Mouse (Mus musculus) megakaryocyte, embryonic 14.5 days (primary cell): ENCODE data around the gene Kcna2. TPM values are rescaled to one million over a fixed set of nuclear protein-coding genes. Genes with fewer than 3 reads are reported as not detected.

Experiments
- H3K27me3 ChIP-seq: replicated peaks from 2 replicates; pipeline ENCODE3; 2012; ENCODE audit warnings: inconsistent platforms
- H3K36me3 ChIP-seq: replicated peaks from 2 replicates; pipeline ENCODE3; 2012; ENCODE audit warnings: low read length, inconsistent platforms, mixed read lengths
- H3K4me1 ChIP-seq: 2 replicates; pipeline ENCODE4 v1.6.1; 2012; ENCODE audit warnings: inconsistent platforms
- H3K4me3 ChIP-seq: replicated peaks from 2 replicates; pipeline ENCODE3; 2012; ENCODE audit warnings: moderate library complexity, mild to moderate bottlenecking, inconsistent platforms
- H3K9me3 ChIP-seq: 2 replicates; pipeline ENCODE4 v1.6.1; 2012; ENCODE audit warnings: inconsistent platforms
- FLI1 ChIP-seq: IDR thresholded peaks from 2 replicates; pipeline ENCODE4 v1.6.1; 2012; ENCODE audit warnings: low read length, inconsistent platforms, mixed read lengths
- GATA1 ChIP-seq: IDR thresholded peaks from 3 replicates; pipeline ENCODE4 v1.6.1; 2012; ENCODE audit warnings: mixed read lengths, low read length, inconsistent platforms, borderline replicate concordance
- polyA plus RNA-seq: library from polyadenylated mRNA; stranded (reverse); fragments of >175 nt; gene quantifications from 2 replicates; pipeline ENCODE4 v1.2.3, GENCODE M21; 2012; ENCODE audit warnings: low replicate concordance; ENCODE audit not compliant: insufficient read depth

Kcna2 gene
- not detected in 2 replicates for polyA plus RNA-seq

DNA sequence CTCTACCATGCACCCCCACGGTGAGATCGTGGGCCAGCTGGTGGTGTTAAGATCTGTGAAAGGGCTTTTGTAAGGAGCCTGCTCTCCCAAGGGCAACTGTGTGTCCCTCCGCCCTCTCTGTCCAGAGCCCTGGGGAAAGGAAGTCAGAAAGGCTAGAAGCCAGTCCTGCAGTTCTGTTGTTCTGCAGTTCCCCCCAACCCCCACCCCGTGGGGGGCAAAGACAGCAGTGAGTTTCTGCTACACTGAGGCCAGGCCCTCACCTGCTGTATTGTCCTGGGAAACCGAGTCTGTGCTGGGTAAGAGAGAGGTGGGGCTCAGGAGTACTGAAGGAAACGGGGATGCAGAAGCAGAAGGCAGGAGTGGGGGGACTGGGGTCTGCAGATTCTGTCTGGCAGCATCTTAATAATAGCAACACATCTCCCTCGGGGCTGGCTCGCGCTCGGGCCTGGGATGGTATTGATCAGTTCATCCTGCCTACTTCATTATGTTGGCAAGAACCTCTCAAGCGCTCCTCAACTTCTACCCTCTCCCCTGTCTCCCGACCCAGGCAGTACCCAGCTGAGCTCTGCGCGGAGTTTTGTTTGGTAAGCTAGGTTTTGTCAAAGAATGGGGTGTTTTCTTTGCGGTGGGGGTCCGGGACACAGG, at the start of gene Kcna2:
Gene Kcna2, plus strand, starts transcription at position 336 of the 645 bp plus-strand sequence.
- no peak for TF ChIP-seq FLI1
- TF ChIP-seq GATA1, result no peak
- Histone ChIP-seq H3K27me3 (peaks cover 95% of the 10 kb centered on the region), H3K4me3 (no peak within 1 kb of the TSS), H3K9me3 (no peaks in the 10 kb centered on the region), H3K4me1 (peaks cover 4% of the 10 kb centered on the region; the same call in 1 of the 2 replicates), H3K36me3 (no peaks in the 10 kb centered on the region)

DNA sequence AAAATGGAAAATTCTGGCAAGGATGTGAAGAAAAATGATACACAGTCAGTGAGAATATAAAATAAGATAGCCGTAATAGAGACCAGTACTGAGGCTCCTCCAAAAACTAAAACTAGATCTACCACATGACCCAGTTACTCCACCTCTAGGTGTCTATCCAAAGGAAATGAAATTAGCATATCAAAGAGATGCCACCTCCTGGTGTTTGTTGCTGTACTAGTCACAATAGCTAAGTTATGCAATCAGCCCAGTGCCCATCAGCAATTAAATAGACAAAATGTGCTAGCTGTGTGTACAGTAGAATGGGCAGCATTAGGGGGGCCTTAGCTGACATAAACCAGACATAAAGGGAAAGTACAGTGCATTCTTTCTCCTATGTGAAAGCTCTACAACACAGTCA, 39.5 kb upstream of the Kcna2 start:
- Histone ChIP-seq H3K27me3 (no peaks in the 10 kb centered on the region), H3K9me3 (no peaks in the 10 kb centered on the region), H3K4me1 (0 out of 2 replicates have a peak, but pooled peaks cover under 1% of the 10 kb centered on the region), H3K36me3 (no peaks in the 10 kb centered on the region), H3K4me3 (no peak overlapping the region)
- TF ChIP-seq GATA1 (no peak), FLI1 (no peak)

DNA sequence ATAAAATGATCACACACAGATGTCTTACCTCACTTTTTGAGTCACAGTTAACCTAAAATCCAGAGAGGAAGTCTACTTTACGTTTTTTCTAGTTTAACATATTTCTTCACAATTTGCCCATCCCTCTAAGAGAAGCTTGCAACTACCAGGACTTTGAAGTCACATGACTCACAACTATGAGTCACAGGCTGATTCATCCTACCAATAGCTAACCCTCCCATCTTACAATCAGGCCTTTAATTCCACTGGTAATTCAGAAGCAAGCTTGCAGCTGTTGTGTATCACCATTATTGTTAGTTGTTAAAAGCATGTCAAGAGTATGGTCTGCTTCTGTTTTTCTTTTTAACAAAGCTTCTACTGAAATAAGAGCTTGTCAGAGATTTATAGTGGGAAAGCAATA, 38.2 kb upstream of the Kcna2 start:
- Histone ChIP-seq H3K4me1 (0 out of 2 replicates have a peak, but pooled peaks cover 2% of the 10 kb centered on the region), H3K4me3 (no peak overlapping the region), H3K27me3 (peaks cover 2% of the 10 kb centered on the region), H3K36me3 (no peaks in the 10 kb centered on the region), H3K9me3 (no peaks in the 10 kb centered on the region)
- TF ChIP-seq FLI1 (no peak), GATA1 (no peak)

DNA sequence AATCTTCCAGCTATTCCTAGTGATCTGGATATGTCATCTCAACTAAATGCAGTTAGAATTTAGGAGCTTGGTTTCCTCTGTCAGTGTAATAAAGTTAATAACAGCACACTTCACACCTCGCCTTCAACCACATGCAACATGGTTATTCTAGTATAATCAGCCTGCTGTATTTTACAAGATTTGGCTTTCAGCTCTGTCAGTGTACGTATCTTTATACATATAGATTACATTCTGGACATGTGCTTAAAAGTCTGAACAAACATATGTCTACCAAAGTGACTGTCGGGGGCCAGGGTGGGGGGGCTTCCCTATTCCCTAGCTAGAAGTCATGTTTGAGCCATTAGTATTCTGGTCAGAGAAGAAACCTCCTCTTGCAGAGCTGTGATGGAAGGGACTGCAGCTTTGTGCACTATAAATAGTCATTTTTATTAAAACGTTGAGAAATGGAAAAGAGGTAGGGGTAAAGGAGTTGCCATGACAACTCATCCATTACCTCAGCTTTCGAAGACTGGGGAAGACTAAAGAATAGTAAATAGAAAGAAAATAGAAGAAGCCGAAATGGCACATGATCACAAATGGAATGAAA, 35.3 kb upstream of the Kcna2 start:
- Histone ChIP-seq H3K4me1 (0 out of 2 replicates have a peak, but pooled peaks cover 3% of the 10 kb centered on the region), H3K27me3 (peaks cover 2% of the 10 kb centered on the region), H3K4me3 (no peak overlapping the region), H3K36me3 (no peaks in the 10 kb centered on the region), H3K9me3 (no peaks in the 10 kb centered on the region)
- no peak for TF ChIP-seq FLI1
- TF ChIP-seq GATA1, result no peak

DNA sequence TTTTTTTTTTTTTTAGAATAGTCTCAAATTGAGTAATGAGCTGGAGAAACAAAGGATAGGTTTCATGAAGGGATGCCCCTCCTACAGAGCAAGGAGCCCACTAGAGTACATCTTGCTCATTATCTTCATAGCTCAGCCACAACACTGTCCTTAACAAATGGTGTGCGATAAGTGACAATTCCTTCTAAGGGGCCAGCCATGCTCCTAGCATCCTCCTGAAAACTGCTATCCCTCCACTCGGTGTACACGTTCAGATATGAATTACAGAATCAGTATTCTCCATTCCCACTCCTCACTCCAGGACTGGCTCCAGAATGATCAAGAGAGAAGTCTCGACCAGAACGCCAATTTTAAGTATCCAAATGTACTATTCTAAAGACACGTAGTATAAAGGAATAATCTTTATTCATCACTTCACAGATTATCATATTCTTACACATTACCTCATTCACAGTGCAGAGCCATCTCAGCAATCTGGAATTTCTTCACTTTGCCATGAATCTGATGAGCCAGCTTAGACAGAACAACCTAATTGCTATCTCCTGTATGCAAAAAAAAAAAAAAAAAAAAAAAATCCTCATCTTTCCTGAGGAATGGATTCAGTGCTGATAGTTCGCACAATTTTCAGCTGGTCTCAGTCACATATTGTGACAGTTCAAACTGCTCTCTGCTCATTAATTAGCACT, 34.6 kb upstream of the Kcna2 start:
- Histone ChIP-seq H3K9me3 (no peaks in the 10 kb centered on the region), H3K4me1 (0 out of 2 replicates have a peak, but pooled peaks cover 3% of the 10 kb centered on the region), H3K36me3 (no peaks in the 10 kb centered on the region), H3K4me3 (no peak overlapping the region), H3K27me3 (peaks cover 2% of the 10 kb centered on the region)
- TF ChIP-seq GATA1 (no peak), FLI1 (no peak)

DNA sequence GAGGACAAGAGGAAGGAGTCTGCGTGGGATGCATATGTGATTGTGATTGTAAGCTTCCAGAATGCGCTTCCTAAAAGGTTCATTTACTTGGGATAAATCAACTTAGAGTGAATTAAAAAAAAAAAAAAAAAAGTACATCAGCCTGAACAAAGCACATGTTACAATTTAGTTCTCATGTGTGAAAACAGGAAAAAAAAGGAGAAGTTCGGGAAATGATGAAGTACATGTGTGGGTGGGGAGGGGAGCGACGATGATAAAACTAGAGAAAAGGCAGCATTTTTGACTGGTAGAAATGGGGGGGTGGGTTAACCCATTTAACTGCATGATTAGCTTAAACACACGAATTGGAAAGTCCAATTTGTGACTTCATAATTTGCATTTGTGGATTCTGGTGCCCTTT, 33.7 kb upstream of the Kcna2 start:
- Histone ChIP-seq H3K4me3 (no peak overlapping the region), H3K9me3 (no peaks in the 10 kb centered on the region), H3K27me3 (peaks cover 6% of the 10 kb centered on the region), H3K36me3 (no peaks in the 10 kb centered on the region), H3K4me1 (0 out of 2 replicates have a peak, but pooled peaks cover 3% of the 10 kb centered on the region)
- no peak for TF ChIP-seq GATA1
- no peak for TF ChIP-seq FLI1

DNA sequence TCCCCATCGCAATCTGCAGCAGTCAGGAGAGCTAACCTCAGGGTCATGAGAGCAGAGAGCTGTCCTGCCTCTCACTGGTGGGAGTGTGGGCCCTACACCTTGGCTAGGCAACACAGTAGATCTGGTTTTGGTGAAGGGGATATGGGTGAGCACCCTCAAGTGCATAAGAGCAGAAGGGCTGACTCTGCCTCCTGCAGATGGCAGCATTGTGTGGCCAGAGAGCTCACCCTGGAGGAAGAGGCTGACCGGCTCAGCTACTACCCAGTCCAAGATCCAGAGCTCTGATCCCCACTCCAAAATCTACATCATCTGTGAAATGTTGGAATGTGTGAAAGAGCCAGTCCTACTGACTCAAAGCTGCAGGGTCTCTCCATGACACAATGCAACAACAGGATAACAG, 27.1 kb upstream of the Kcna2 start:
- Histone ChIP-seq H3K9me3 (no peaks in the 10 kb centered on the region), H3K27me3 (peaks cover 15% of the 10 kb centered on the region), H3K36me3 (no peaks in the 10 kb centered on the region), H3K4me1 (peaks cover 26% of the 10 kb centered on the region), H3K4me3 (peak overlapping the region; percentile 15)
- no peak for TF ChIP-seq FLI1
- TF ChIP-seq GATA1, result no peak

DNA sequence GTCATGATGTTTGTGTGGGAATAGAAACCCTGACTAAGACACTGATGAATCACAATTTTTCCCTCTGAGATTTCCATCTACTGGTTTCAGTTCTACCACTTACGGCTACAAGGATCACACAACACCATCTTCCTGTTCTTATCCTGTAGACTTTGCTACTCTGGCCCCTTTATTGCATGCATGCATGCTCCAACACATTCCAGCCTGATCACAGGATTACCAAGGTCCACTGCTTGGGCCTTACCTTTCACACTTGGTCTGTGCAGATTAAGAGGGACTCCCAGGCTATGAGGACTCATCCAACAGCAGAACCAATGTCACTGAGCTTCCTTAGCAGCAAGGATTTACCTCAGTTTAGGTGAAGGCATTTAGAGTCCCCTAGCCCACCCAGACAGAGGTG, 25.2 kb upstream of the Kcna2 start:
- H3K36me3 ChIP-seq, result no peaks in the 10 kb centered on the region
- H3K9me3 ChIP-seq, result no peaks in the 10 kb centered on the region
- no peak for TF ChIP-seq FLI1
- no peak for TF ChIP-seq GATA1
- peaks cover 15% of the 10 kb centered on the region for H3K27me3 ChIP-seq
- H3K4me3 ChIP-seq, result no peak overlapping the region
- peaks cover 29% of the 10 kb centered on the region for H3K4me1 ChIP-seq

DNA sequence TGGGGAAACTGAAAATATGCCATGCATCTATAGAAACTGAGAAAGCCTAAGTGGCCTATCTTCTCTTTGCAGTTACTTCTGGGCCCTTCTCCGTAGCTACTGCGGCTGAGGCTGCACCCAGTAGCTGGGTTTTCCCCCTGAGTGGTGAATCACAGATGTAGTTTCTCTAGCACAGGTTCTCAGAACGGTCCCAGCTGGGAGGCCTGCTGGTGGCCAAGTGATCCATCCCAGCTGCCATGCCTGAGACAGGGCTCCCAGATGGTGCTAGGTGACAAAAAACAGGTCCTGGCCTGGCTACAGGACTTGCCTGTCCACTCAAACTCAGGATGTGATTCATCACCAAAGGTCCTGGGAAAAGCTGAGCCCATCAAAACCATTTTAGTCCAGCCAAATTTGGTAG, 24.3 kb upstream of the Kcna2 start:
- peaks cover 34% of the 10 kb centered on the region for H3K4me1 ChIP-seq
- H3K4me3 ChIP-seq, result no peak overlapping the region
- H3K9me3 ChIP-seq, result no peaks in the 10 kb centered on the region
- peaks cover 13% of the 10 kb centered on the region for H3K27me3 ChIP-seq
- H3K36me3 ChIP-seq, result no peaks in the 10 kb centered on the region
- TF ChIP-seq GATA1, result no peak
- TF ChIP-seq FLI1, result no peak

DNA sequence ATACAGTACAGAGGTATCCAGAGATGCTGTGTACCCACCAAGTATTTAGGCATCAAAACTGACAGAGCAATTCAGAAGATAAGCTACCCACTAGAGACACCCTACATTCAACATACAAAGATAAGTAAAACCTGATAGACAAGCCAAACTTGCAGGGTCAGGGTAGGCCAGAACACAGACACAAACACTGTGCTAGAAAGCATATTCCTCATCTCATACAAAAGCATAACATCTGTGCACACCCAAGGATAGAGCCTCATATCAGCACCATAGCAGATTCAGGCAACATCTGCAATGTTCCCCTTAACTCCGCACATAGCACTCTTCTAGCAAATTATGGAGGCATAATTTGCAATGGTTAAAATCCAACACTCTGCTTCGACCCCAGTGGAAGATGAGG, 23.8 kb upstream of the Kcna2 start:
- Histone ChIP-seq H3K4me3 (no peak overlapping the region), H3K36me3 (no peaks in the 10 kb centered on the region), H3K9me3 (no peaks in the 10 kb centered on the region), H3K4me1 (peaks cover 34% of the 10 kb centered on the region), H3K27me3 (peaks cover 11% of the 10 kb centered on the region)
- TF ChIP-seq FLI1 (no peak), GATA1 (no peak)
